Mouse (Mus musculus): ENCODE measurements at regions not wholly inside any gene's neighbourhood (a gene's known extent, or its start where the extent isn't known, plus 50 kb on each side); places are given as distances from the start of the nearest gene placed in this dataset.
A peak's percentile ranks its signal among the peaks of the same experiment; 100 is the strongest.

- H3K27ac ChIP-seq (ENCODE audit: low read depth, low read length) = no peak overlapping the region
- no peak overlapping the region for H3K4me2 ChIP-seq (ENCODE audit: low read depth)
- DNase-seq (ENCODE audit: low spot score) (peak; percentile 46), ATAC-seq (ENCODE audit: insufficient read depth, low FRiP score, low TSS enrichment) (peak; percentile 41)
- WGBS = 44% methylated on average over 10 of the region's 10 CpGs
- H3K36me3 ChIP-seq (ENCODE audit: control insufficient read depth, insufficient read depth, low read length) = no peaks in the 10 kb centered on the region
- H3K9ac ChIP-seq (ENCODE audit: low read length) = no peak overlapping the region
- H3K4me1 ChIP-seq (ENCODE audit: control insufficient read depth, insufficient read depth, low read length) = 0 out of 2 replicates have a peak, but pooled peaks cover 4% of the 10 kb centered on the region
- H3K4me3 ChIP-seq (ENCODE audit: low read depth, low read length) = no peak overlapping the region
- no peaks in the 10 kb centered on the region for H3K9me3 ChIP-seq (ENCODE audit: control insufficient read depth, low read length)
- H3K27me3 ChIP-seq (ENCODE audit: control insufficient read depth, insufficient read depth, low read length) = no peaks in the 10 kb centered on the region
Observed at GRCm38 (mm10) chr7:113141846-113142683, 65.2 kb upstream of the Arntl start.

- no peak overlapping the region for H3K9ac ChIP-seq (ENCODE audit: low read length)
- H3K4me2 ChIP-seq (ENCODE audit: low read depth) = no peak overlapping the region
- H3K4me3 ChIP-seq (ENCODE audit: low read depth, low read length) = no peak overlapping the region
- peak; percentile 87 for DNase-seq (ENCODE audit: low spot score)
- no peaks in the 10 kb centered on the region for H3K27me3 ChIP-seq (ENCODE audit: control insufficient read depth, insufficient read depth, low read length)
- no peak for ATAC-seq (ENCODE audit: insufficient read depth, low FRiP score, low TSS enrichment)
- WGBS = 10% methylated on average over 7 of the region's 7 CpGs
- no peak overlapping the region for H3K27ac ChIP-seq (ENCODE audit: low read depth, low read length)
- H3K9me3 ChIP-seq (ENCODE audit: control insufficient read depth, low read length) = no peaks in the 10 kb centered on the region
- H3K36me3 ChIP-seq (ENCODE audit: control insufficient read depth, insufficient read depth, low read length) = no peaks in the 10 kb centered on the region
- peaks cover 4% of the 10 kb centered on the region; the same call in 1 of the 2 replicates for H3K4me1 ChIP-seq (ENCODE audit: control insufficient read depth, insufficient read depth, low read length)
Observed at GRCm38 (mm10) chr7:113143552-113143951, 63.7 kb upstream of the Arntl start.

GRCm38 (mm10) chr7:113145046-113145445 lies 62.2 kb upstream of the Arntl start:
- DNase-seq (ENCODE audit: low spot score) (no peak), ATAC-seq (ENCODE audit: insufficient read depth, low FRiP score, low TSS enrichment) (no peak)
- peaks cover 4% of the 10 kb centered on the region; the same call in 1 of the 2 replicates for H3K4me1 ChIP-seq (ENCODE audit: control insufficient read depth, insufficient read depth, low read length)
- no peak overlapping the region for H3K4me2 ChIP-seq (ENCODE audit: low read depth)
- H3K9me3 ChIP-seq (ENCODE audit: control insufficient read depth, low read length) = no peaks in the 10 kb centered on the region
- H3K9ac ChIP-seq (ENCODE audit: low read length) = no peak overlapping the region
- no peak overlapping the region for H3K4me3 ChIP-seq (ENCODE audit: low read depth, low read length)
- no peaks in the 10 kb centered on the region for H3K27me3 ChIP-seq (ENCODE audit: control insufficient read depth, insufficient read depth, low read length)
- H3K27ac ChIP-seq (ENCODE audit: low read depth, low read length) = no peak overlapping the region
- H3K36me3 ChIP-seq (ENCODE audit: control insufficient read depth, insufficient read depth, low read length) = no peaks in the 10 kb centered on the region
- WGBS = 85% methylated on average over 8 of the region's 8 CpGs

- Histone ChIP-seq H3K4me3 (ENCODE audit: low read depth, low read length) (no peak overlapping the region), H3K9me3 (ENCODE audit: control insufficient read depth, low read length) (no peaks in the 10 kb centered on the region), H3K27ac (ENCODE audit: low read depth, low read length) (no peak overlapping the region), H3K4me2 (ENCODE audit: low read depth) (no peak overlapping the region), H3K36me3 (ENCODE audit: control insufficient read depth, insufficient read depth, low read length) (no peaks in the 10 kb centered on the region), H3K4me1 (ENCODE audit: control insufficient read depth, insufficient read depth, low read length) (peaks cover 4% of the 10 kb centered on the region; the same call in 1 of the 2 replicates), H3K27me3 (ENCODE audit: control insufficient read depth, insufficient read depth, low read length) (no peaks in the 10 kb centered on the region), H3K9ac (ENCODE audit: low read length) (no peak overlapping the region)
- ATAC-seq (ENCODE audit: insufficient read depth, low FRiP score, low TSS enrichment) = no peak
- WGBS = 80% methylated on average over 2 of the region's 2 CpGs
- no peak for DNase-seq (ENCODE audit: low spot score)
Observed at GRCm38 (mm10) chr7:113146108-113146507, 61.2 kb upstream of the Arntl start.

GRCm38 (mm10) chr7:113146526-113146925 lies 60.7 kb upstream of the Arntl start:
- ATAC-seq (ENCODE audit: insufficient read depth, low FRiP score, low TSS enrichment) (no peak), DNase-seq (ENCODE audit: low spot score) (no peak)
- Histone ChIP-seq H3K4me1 (ENCODE audit: control insufficient read depth, insufficient read depth, low read length) (peaks cover 3% of the 10 kb centered on the region; the same call in 1 of the 2 replicates), H3K4me2 (ENCODE audit: low read depth) (no peak overlapping the region), H3K36me3 (ENCODE audit: control insufficient read depth, insufficient read depth, low read length) (no peaks in the 10 kb centered on the region), H3K4me3 (ENCODE audit: low read depth, low read length) (no peak overlapping the region), H3K27me3 (ENCODE audit: control insufficient read depth, insufficient read depth, low read length) (no peaks in the 10 kb centered on the region), H3K27ac (ENCODE audit: low read depth, low read length) (no peak overlapping the region), H3K9ac (ENCODE audit: low read length) (no peak overlapping the region), H3K9me3 (ENCODE audit: control insufficient read depth, low read length) (no peaks in the 10 kb centered on the region)
- 87% methylated on average over 9 of the region's 9 CpGs for WGBS

- H3K27me3 ChIP-seq (ENCODE audit: control insufficient read depth, insufficient read depth, low read length) = no peaks in the 10 kb centered on the region
- DNase-seq (ENCODE audit: low spot score) (peak; percentile 27), ATAC-seq (ENCODE audit: insufficient read depth, low FRiP score, low TSS enrichment) (no peak)
- H3K9me3 ChIP-seq (ENCODE audit: control insufficient read depth, low read length) = no peaks in the 10 kb centered on the region
- no peak overlapping the region for H3K4me2 ChIP-seq (ENCODE audit: low read depth)
- no peak overlapping the region for H3K9ac ChIP-seq (ENCODE audit: low read length)
- no peak overlapping the region for H3K27ac ChIP-seq (ENCODE audit: low read depth, low read length)
- no peak overlapping the region for H3K4me3 ChIP-seq (ENCODE audit: low read depth, low read length)
- no peaks in the 10 kb centered on the region for H3K36me3 ChIP-seq (ENCODE audit: control insufficient read depth, insufficient read depth, low read length)
- H3K4me1 ChIP-seq (ENCODE audit: control insufficient read depth, insufficient read depth, low read length) = no peaks in the 10 kb centered on the region; the same call in 1 of the 2 replicates
- WGBS = 43% methylated on average over 16 of the region's 16 CpGs
Observed at GRCm38 (mm10) chr7:113147391-113148332, 59.6 kb upstream of the Arntl start.

GRCm38 (mm10) chr7:113148700-113149099 lies 58.6 kb upstream of the Arntl start:
- no peaks in the 10 kb centered on the region; the same call in 1 of the 2 replicates for H3K4me1 ChIP-seq (ENCODE audit: control insufficient read depth, insufficient read depth, low read length)
- no peaks in the 10 kb centered on the region for H3K36me3 ChIP-seq (ENCODE audit: control insufficient read depth, insufficient read depth, low read length)
- no peak overlapping the region for H3K9ac ChIP-seq (ENCODE audit: low read length)
- H3K4me2 ChIP-seq (ENCODE audit: low read depth) = no peak overlapping the region
- no peak overlapping the region for H3K4me3 ChIP-seq (ENCODE audit: low read depth, low read length)
- ATAC-seq (ENCODE audit: insufficient read depth, low FRiP score, low TSS enrichment) = no peak
- no peaks in the 10 kb centered on the region for H3K9me3 ChIP-seq (ENCODE audit: control insufficient read depth, low read length)
- DNase-seq (ENCODE audit: low spot score) = no peak
- 88% methylated on average over 6 of the region's 6 CpGs for WGBS
- no peaks in the 10 kb centered on the region for H3K27me3 ChIP-seq (ENCODE audit: control insufficient read depth, insufficient read depth, low read length)
- H3K27ac ChIP-seq (ENCODE audit: low read depth, low read length) = no peak overlapping the region

GRCm38 (mm10) chr7:113149966-113150470 lies 57.2 kb upstream of the Arntl start:
- 82% methylated on average over 4 of the region's 4 CpGs for WGBS
- no peak for ATAC-seq (ENCODE audit: insufficient read depth, low FRiP score, low TSS enrichment)

More at GRCm38 (mm10) chr7:113149966-113150470, 57.2 kb upstream of the Arntl start:
- no peaks in the 10 kb centered on the region; the same call in 1 of the 2 replicates for H3K4me1 ChIP-seq (ENCODE audit: control insufficient read depth, insufficient read depth, low read length)
- no peak for DNase-seq (ENCODE audit: low spot score)
- no peak overlapping the region for H3K9ac ChIP-seq (ENCODE audit: low read length)
- H3K9me3 ChIP-seq (ENCODE audit: control insufficient read depth, low read length) = no peaks in the 10 kb centered on the region
- no peak overlapping the region for H3K4me2 ChIP-seq (ENCODE audit: low read depth)
- no peaks in the 10 kb centered on the region for H3K27me3 ChIP-seq (ENCODE audit: control insufficient read depth, insufficient read depth, low read length)
- no peak overlapping the region for H3K27ac ChIP-seq (ENCODE audit: low read depth, low read length)
- no peak overlapping the region for H3K4me3 ChIP-seq (ENCODE audit: low read depth, low read length)
- no peaks in the 10 kb centered on the region for H3K36me3 ChIP-seq (ENCODE audit: control insufficient read depth, insufficient read depth, low read length)
